Mouse (Mus musculus): ENCODE data around the gene Rwdd2a. TPM values are rescaled to one million over a fixed set of nuclear protein-coding genes. Genes with fewer than 3 reads are reported as not detected.
A peak's percentile ranks its signal among the peaks of the same experiment; 100 is the strongest.
"Not testable (repeated sequence)": the region's sequence is repeated elsewhere in the genome, so short reads cannot be mapped to it uniquely, and the experiment has no call there.

Rwdd2a gene
- polyA plus RNA-seq, 1 experiment from 2014 or later, result 4.0 TPM

DNA sequence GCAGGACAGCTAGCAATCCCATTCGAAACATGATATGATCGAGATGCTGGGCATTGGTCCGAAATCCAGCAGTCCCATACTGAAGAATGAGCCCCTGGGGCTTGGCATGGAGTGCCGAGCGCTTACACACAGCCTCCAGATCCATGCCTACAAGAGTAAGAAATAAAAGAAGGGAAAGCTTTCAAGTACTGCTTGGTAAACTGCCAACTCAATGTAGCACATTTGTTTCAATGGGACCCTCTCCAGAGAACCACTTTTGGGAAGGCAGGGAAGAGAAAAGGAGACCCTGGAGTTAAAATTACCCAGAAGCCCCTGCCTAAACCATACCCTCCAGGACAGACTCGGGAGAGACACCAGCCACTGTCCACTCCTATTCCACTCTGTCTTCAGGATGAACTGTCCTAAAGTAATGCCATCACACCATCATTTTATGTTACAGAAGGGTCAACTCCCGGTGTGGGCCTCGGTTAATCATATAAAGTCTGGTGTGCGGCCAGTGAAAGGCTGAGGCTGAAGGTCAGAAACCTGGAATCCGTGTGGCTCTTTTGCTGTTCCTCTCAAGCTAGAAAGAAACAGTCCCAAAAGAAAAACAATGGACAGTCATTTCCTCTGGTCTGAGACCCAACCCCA is 1.4 kb upstream of the Rwdd2a start:
- ATAC-seq (ENCODE audit: low FRiP score, low read depth), result no peak
- Histone ChIP-seq H3K9ac (replicated peaks) (0 out of 2 replicates have a peak overlapping the region, but pooled peaks have one; percentile 69), H3K9me3 (no peaks in the 10 kb centered on the region), H3K27ac (replicated peaks) (no peak overlapping the region), H3K4me1 (peaks cover 15% of the 10 kb centered on the region), H3K4me2 (replicated peaks) (peak overlapping the region; percentile 99), H3K36me3 (peaks cover 20% of the 10 kb centered on the region), H3K4me3 (peak overlapping the region; percentile 82; the same call in 1 of the 2 replicates), H3K27me3 (no peaks in the 10 kb centered on the region)
- WGBS, result 83% methylated on average over 10 of the region's 10 CpGs

DNA sequence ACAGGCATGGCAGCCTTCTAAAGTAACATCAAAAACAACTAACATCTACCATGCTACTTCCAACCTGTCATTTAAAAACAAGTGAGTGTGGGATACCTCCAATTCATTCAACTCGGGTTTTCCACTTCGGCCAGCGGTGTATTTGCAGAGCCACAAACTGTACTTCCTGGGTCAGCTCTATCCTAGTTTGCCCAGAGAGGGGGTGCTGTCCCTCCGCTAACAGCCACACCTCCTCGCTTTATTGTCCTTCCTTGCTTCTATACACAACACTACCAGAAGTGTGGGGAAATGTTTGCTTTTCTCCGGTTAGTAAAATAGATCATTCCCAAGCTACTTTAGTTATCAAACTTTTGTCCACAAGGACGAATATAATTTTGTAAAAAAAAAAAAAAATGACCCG is 845 bp upstream of the Rwdd2a start:
- Histone ChIP-seq H3K27ac (replicated peaks) (no peak overlapping the region), H3K9ac (replicated peaks) (peak overlapping the region; percentile 69; the same call in 1 of the 2 replicates), H3K4me3 (peak overlapping the region; percentile 82), H3K27me3 (no peaks in the 10 kb centered on the region), H3K4me1 (peaks cover 15% of the 10 kb centered on the region), H3K36me3 (peaks cover 14% of the 10 kb centered on the region), H3K4me2 (replicated peaks) (peak overlapping the region; percentile 99), H3K9me3 (no peaks in the 10 kb centered on the region)
- no peak for ATAC-seq (ENCODE audit: low FRiP score, low read depth)
- 17% methylated on average over 8 of the region's 8 CpGs for WGBS

DNA sequence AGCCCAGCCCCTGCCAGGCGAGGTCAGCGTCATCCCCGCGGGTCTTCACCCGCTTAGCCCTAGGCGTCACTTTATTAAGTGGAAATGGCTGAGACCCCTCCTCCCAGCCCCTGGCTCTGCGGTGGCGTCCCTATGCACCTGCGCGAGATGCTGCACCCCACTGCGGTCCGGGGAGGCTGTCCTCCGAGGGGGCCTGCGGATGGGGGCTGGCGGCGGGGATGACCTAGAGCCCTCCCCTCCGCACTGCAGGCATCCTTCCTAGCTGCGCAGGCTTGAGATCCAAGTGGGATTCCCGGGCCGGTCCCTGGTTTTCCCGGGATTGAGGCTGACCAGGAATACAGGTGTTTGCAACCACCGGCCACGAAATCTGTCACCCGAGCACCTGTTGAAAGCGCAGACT is 405 bp downstream of the Rwdd2a start:
- no peaks in the 10 kb centered on the region for H3K27me3 ChIP-seq
- H3K4me2 ChIP-seq (replicated peaks), result peak overlapping the region; percentile 99
- peaks cover 15% of the 10 kb centered on the region for H3K4me1 ChIP-seq
- H3K9ac ChIP-seq (replicated peaks), result peak overlapping the region; percentile 55; the same call in 1 of the 2 replicates
- ATAC-seq (ENCODE audit: low FRiP score, low read depth), result no peak
- H3K36me3 ChIP-seq, result peaks cover 10% of the 10 kb centered on the region; the same call in 1 of the 2 replicates
- H3K27ac ChIP-seq (replicated peaks), result no peak overlapping the region
- peak overlapping the region; percentile 82 for H3K4me3 ChIP-seq
- WGBS, result under 1% methylated on average over 25 of the region's 25 CpGs
- H3K9me3 ChIP-seq, result no peaks in the 10 kb centered on the region

DNA sequence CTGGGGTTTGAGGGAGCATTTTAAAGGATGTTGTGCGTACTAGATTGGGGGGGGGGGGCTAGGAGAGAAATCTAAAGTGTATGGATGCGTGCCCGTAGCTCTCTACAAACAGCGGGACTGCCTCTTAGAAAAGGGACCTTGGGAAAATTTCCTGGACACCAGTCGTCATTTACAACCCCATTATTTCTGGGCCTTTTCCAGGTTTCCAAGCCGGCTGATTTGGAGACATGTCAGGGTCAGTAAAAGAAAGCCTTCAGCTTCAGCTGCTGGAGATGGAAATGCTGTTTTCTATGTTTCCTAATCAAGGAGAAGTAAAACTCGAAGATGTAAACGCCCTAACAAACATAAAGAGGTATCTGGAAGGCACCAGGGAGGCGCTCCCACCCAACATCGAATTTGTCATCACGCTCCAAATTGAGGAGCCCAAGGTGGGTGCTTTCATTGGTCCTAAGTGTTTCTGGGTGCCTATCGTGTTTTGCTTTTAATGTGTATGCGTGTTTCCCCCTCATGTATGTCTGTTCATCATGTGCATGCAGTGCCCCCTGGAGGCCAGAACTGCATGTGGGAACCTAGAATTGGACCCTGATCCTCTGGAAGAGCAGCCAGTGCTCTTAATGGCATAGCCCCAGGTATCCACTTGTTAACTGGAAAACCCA is 973 bp downstream of the Rwdd2a start:
- Histone ChIP-seq H3K27ac (replicated peaks) (no peak overlapping the region), H3K27me3 (no peaks in the 10 kb centered on the region), H3K4me2 (replicated peaks) (peak overlapping the region; percentile 99), H3K9me3 (no peaks in the 10 kb centered on the region), H3K4me3 (peak overlapping the region; percentile 82), H3K9ac (replicated peaks) (peak overlapping the region; percentile 55; the same call in 1 of the 2 replicates), H3K36me3 (peaks cover 10% of the 10 kb centered on the region; the same call in 1 of the 2 replicates), H3K4me1 (peaks cover 15% of the 10 kb centered on the region)
- WGBS, result 10% methylated on average over 13 of the region's 13 CpGs
- ATAC-seq (ENCODE audit: low FRiP score, low read depth), result no peak

DNA sequence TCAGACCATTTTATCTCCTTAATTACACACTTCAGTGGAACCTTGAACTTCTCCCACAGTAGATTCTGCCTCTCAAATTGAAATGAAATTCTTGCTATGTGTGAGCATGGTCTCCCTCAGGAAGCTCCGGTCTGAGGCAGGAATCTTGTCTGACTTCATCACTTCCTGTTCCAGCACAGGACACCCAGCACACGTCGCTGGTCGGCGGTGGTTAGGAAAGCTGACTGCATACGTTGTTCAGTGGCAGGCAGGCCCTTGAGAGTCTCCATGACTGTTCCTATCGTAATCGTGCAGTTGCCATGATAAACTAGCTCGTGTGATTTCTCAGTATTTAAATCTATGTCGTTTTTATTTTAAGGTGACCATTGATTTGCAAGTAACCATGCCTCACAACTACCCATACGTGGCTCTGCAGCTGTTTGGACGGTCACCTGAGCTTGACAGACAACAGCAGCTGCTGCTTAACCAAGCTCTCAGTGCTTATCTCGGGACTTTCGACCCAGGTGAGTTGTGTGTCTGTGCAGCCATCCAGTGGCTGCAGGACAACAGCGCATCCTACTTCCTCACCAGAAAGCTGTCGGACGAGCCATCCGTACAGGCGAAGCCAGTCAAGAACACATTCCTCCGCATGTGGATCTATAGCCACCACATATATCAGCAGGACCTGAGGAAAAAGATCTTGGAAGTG is 2.0 kb downstream of the Rwdd2a start:
- H3K9ac ChIP-seq (replicated peaks), result no peak overlapping the region
- peaks cover 15% of the 10 kb centered on the region for H3K4me1 ChIP-seq
- 89% methylated on average over 20 of the region's 20 CpGs for WGBS
- H3K4me3 ChIP-seq, result no peak overlapping the region
- peaks cover 9% of the 10 kb centered on the region; the same call in 1 of the 2 replicates for H3K36me3 ChIP-seq
- no peaks in the 10 kb centered on the region for H3K27me3 ChIP-seq
- no peak for ATAC-seq (ENCODE audit: low FRiP score, low read depth)
- H3K27ac ChIP-seq (replicated peaks), result no peak overlapping the region
- no peak overlapping the region for H3K4me2 ChIP-seq (replicated peaks)
- H3K9me3 ChIP-seq, result no peaks in the 10 kb centered on the region

DNA sequence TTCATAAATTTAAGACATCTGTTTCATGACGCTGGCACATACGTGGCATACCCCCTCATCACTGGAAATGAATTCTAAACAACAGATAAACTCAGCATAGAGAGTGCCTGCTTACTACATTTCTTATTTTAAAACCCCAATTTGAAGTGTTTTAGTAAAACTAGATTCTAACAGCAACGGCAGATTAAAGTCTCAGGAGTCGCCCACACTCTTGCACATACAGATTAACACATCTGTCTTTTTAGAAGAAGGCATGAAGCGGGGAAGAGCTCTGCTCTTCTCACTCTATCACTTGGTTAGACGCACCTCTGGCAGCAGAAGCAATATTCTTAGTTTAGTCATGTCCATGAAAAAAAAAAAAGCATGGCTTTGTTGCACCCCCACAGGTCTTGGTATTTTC is 3.4 kb downstream of the Rwdd2a start:
- no peaks in the 10 kb centered on the region for H3K27me3 ChIP-seq
- H3K4me2 ChIP-seq (replicated peaks), result no peak overlapping the region
- no peak overlapping the region for H3K9ac ChIP-seq (replicated peaks)
- ATAC-seq (ENCODE audit: low FRiP score, low read depth), result no peak
- no peaks in the 10 kb centered on the region for H3K9me3 ChIP-seq
- H3K27ac ChIP-seq (replicated peaks), result no peak overlapping the region
- no peaks in the 10 kb centered on the region for H3K36me3 ChIP-seq
- WGBS, result 92% methylated on average over 6 of the region's 6 CpGs
- H3K4me1 ChIP-seq, result peaks cover 15% of the 10 kb centered on the region
- H3K4me3 ChIP-seq, result no peak overlapping the region

DNA sequence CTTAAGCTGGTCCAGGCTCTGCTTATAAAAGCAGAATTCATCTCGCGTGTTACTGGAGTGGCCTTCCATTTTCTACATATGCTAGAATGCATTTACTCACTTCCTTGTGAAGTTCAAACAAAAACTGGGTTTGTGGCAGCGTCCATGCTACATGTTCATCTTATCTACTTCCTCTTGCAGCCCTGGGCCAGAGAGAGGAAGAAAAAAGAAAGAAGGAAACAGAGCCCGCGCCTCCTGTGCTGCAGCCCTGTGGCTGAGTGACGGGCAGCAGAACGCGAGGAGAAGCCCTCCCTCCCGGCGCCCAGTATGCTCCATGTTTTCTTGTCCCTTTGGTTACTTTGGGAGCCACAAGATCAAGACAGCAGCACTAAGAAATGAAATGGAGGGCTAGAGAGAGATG is 7.9 kb downstream of the Rwdd2a start:
- Histone ChIP-seq H3K27me3 (no peaks in the 10 kb centered on the region), H3K9me3 (no peaks in the 10 kb centered on the region), H3K4me3 (no peak overlapping the region), H3K4me2 (replicated peaks) (no peak overlapping the region), H3K36me3 (no peaks in the 10 kb centered on the region), H3K9ac (replicated peaks) (no peak overlapping the region), H3K27ac (replicated peaks) (no peak overlapping the region), H3K4me1 (no peaks in the 10 kb centered on the region)
- WGBS, result 92% methylated on average over 10 of the region's 10 CpGs
- no peak for ATAC-seq (ENCODE audit: low FRiP score, low read depth)

DNA sequence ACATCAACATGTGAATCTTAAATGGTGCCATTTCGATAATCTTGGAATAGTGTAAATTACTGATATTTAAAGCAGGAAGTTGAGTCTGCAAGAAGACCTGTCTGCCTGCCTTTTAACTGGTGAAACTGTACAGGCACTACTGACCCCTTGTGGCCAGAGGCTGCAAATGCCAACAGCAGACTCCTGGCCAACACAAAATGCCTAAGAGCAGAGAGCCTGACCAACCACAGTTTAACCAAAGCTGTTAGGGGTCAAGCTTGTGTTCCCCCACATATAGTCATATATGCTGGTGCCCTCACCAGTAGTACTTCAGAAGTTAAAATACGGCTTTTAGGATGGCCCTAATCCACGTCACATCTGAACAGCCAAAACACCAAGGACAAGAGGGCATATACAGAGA is 11.9 kb downstream of the Rwdd2a start:
- no peaks in the 10 kb centered on the region for H3K36me3 ChIP-seq
- no peak overlapping the region for H3K4me2 ChIP-seq (replicated peaks)
- no peaks in the 10 kb centered on the region for H3K27me3 ChIP-seq
- no peak overlapping the region for H3K27ac ChIP-seq (replicated peaks)
- 54% methylated on average over 3 of the region's 3 CpGs for WGBS
- peak; percentile 21; the same call in 1 of the 2 replicates for ATAC-seq (ENCODE audit: low FRiP score, low read depth)
- H3K9ac ChIP-seq (replicated peaks), result no peak overlapping the region
- H3K4me1 ChIP-seq, result no peaks in the 10 kb centered on the region
- H3K9me3 ChIP-seq, result no peaks in the 10 kb centered on the region
- no peak overlapping the region for H3K4me3 ChIP-seq

DNA sequence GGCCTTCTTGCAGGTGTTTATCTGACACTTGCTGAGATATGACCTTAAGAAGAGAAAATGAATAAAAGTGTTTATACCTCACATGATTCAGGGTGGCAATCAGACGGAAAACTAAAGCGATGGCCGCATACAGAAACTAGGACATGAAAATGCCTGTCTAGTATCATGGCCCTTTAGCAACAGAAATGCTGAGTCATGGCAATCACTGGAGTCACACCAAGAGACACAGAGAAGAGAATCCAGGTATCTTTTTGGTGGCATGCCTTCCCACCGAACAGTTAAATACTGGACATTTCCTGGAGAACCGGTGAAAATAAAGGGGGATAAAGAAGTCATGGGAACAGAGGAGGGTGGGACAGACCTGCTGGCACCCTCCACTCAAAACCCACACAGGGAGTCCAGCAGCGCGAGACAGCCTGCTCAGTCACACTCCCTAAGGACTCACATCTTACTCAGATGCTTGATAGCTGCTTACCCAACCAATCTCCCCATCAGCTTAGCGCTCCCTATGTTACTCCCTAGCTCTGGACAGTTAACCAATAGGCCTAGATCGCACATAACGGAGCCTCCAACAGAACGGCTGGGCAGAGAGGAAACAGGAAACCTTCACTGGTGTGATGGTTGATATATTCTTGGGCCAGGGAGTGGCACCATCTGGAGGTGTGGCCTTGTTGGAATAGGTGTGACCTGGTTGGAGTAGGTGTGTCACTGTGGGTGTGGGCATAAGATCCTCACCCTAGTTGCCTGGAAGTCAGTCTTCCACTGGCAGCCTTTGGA is 15.4 kb downstream of the Rwdd2a start:
- WGBS, result 94% methylated on average over 11 of the region's 11 CpGs
- Histone ChIP-seq H3K4me2 (replicated peaks) (no peak overlapping the region), H3K27ac (replicated peaks) (no peak overlapping the region), H3K36me3 (no peaks in the 10 kb centered on the region), H3K27me3 (no peaks in the 10 kb centered on the region), H3K9me3 (no peaks in the 10 kb centered on the region), H3K4me1 (no peaks in the 10 kb centered on the region), H3K9ac (replicated peaks) (no peak overlapping the region), H3K4me3 (no peak overlapping the region)
- no peak for ATAC-seq (ENCODE audit: low FRiP score, low read depth)

DNA sequence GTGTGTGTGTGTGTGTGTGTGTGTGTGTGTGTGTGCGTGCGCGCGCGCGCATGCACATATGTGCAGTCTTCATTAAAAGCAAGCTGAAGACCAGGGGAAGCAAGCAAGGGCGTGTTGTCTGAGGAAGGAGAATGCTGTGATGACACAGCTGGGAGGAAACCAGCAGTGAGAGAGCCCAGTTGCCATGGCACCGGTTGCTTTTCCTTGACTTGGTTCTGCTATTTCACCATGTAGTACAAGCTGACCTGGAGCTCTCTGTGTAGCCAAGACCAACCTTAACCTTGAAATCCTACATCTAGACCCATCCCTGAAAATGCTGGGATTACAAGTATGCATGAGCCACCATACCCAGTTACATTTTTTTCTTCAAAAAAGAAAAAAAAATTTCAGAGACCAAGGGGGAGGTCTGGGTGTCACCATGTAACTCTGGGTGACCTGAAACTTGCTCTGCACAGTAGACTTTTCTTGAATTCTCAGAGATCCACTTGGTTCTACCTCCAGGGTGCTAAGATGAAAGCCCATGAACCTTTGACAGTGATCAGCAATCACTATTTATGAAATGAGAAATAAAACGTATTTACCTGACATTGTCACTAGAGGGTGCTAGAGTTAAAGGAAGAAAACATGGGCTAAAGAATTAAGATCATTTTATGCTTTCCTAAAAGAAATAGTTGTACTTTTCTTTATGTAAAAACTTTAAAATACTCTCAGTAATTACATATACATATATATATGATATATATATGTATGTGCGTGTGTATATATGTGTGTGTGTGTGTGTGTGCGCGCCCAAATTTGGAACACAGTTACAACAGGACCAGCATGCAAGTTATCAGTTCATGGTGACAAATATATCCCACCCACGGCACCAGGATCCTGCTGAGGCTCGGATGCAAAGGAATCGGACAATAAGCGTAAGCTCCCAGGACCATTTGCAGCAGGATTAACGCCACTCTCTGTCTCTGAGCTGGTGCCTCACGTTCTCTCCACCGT is 21.2 kb downstream of the Rwdd2a start:
- Histone ChIP-seq H3K4me2 (replicated peaks) (no peak overlapping the region), H3K27ac (replicated peaks) (no peak overlapping the region), H3K36me3 (no peaks in the 10 kb centered on the region), H3K4me1 (no peaks in the 10 kb centered on the region), H3K27me3 (no peaks in the 10 kb centered on the region), H3K4me3 (no peak overlapping the region), H3K9ac (replicated peaks) (no peak overlapping the region), H3K9me3 (no peaks in the 10 kb centered on the region)
- ATAC-seq (ENCODE audit: low FRiP score, low read depth), result peak; percentile 38
- WGBS, result 70% methylated on average over 19 of the region's 19 CpGs

DNA sequence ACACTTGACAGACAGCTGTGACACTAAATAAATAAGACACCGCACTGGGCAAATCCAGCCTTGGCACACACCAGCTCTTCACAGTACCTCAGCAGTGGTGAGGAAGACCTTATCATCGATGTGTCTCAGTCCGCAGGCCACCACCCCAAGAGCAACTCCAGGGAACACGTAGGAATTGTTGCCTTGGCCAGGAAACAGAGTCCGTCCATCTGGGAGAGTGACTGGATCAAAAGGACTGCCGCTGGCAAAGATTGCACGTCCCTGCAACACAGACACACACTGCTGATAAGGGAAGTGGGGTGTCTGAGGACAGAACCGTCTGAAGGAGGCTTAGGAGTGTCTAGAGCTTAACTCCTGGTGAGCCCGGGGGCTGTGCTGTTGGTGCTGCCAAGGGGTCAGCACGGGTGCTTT is 22.6 kb downstream of the Rwdd2a start:
- H3K36me3 ChIP-seq; H3K9ac ChIP-seq (replicated peaks); H3K27ac ChIP-seq (replicated peaks); H3K27me3 ChIP-seq; H3K9me3 ChIP-seq; H3K4me3 ChIP-seq; ATAC-seq (ENCODE audit: low FRiP score, low read depth); H3K4me1 ChIP-seq; H3K4me2 ChIP-seq (replicated peaks): not testable (repeated sequence)
- WGBS, result 70% methylated on average over 10 of the region's 10 CpGs

Measured in midbrain, embryonic 12.5 days (tissue).